Mouse (Mus musculus) MEL (cell line): ENCODE measurements around the gene Magi3. TPM values are rescaled to one million over a fixed set of nuclear protein-coding genes. Genes with fewer than 3 reads are reported as not detected.

Source experiments
- DNase-seq: peaks from one replicate; pipeline ENCODE4 v3.0.0; 2011; ENCODE audit warnings: low read depth, low spot score
- H3K27ac ChIP-seq: 2 replicates; pipeline ENCODE4 v1.5.1; 2012; ENCODE audit warnings: low read depth, mild to moderate bottlenecking, control low read depth, low read length, moderate library complexity; ENCODE audit not compliant: control insufficient read depth
- H3K27me3 ChIP-seq, 2 experiments: fragments of 150-350 bp in 1 of 2; sonication (generic) in 1 of 2; 2 replicates each; pipeline ENCODE4 v1.6.1; 2012; ENCODE audit warnings: low read length in 2 of 2, mild to moderate bottlenecking in 2 of 2, improper control_type of control experiment in 1 of 2, moderate library complexity in 1 of 2; ENCODE audit not compliant: insufficient read depth in 2 of 2, control insufficient read depth in 1 of 2
- H3K36me3 ChIP-seq, 2 experiments: 2 replicates each; pipeline ENCODE4 v1.6.1; 2012 to 2014; ENCODE audit warnings: low read length in 2 of 2, improper control_type of control experiment in 1 of 2, inconsistent platforms in 1 of 2, mild to moderate bottlenecking in 1 of 2; ENCODE audit not compliant: insufficient read depth in 2 of 2, control insufficient read depth in 1 of 2
- H3K4me1 ChIP-seq, 2 experiments: fragments of 150-350 bp in 1 of 2; sonication (generic) in 1 of 2; 2 replicates each; pipeline ENCODE4 v1.6.1; 2012; ENCODE audit warnings: low read length in 2 of 2, improper control_type of control experiment in 1 of 2, mild to moderate bottlenecking in 1 of 2; ENCODE audit not compliant: insufficient read depth in 2 of 2, control insufficient read depth in 1 of 2
- H3K4me3 ChIP-seq, 2 experiments: fragments of 150-350 bp in 1 of 2; sonication (generic) in 1 of 2; 2 replicates each; pipeline ENCODE4 v1.5.1; 2012; ENCODE audit warnings: low read depth in 2 of 2, low read length in 2 of 2, mild to moderate bottlenecking in 2 of 2, moderate library complexity in 2 of 2, control low read depth in 1 of 2, improper control_type of control experiment in 1 of 2; ENCODE audit not compliant: control insufficient read depth in 1 of 2, insufficient read depth in 1 of 2
- H3K79me2 ChIP-seq: 2 replicates; pipeline ENCODE4 v1.6.1; 2012; ENCODE audit warnings: mild to moderate bottlenecking, low read length, moderate library complexity; ENCODE audit not compliant: control insufficient read depth, poor library complexity, insufficient read depth
- H3K9ac ChIP-seq: 2 replicates; pipeline ENCODE4 v1.6.1; 2012; ENCODE audit warnings: low read depth, mild to moderate bottlenecking, control low read depth, low read length, moderate library complexity; ENCODE audit not compliant: control insufficient read depth, poor library complexity, severe bottlenecking
- H3K9me3 ChIP-seq: fragments of 150-350 bp; sonication (generic); replicated peaks from 2 replicates; pipeline ENCODE4 v1.6.1; 2012; ENCODE audit warnings: mild to moderate bottlenecking, low read length, improper control_type of control experiment, moderate library complexity; ENCODE audit not compliant: insufficient read depth
- CHD2 ChIP-seq: IDR thresholded peaks from 2 replicates; pipeline ENCODE4 v1.6.1; 2011; ENCODE audit warnings: low read length, improper control_type of control experiment
- E2F4 ChIP-seq: IDR thresholded peaks from 2 replicates; pipeline ENCODE4 v1.6.1; 2011; ENCODE audit warnings: low read depth, low read length, improper control_type of control experiment, borderline replicate concordance
- ELF1 ChIP-seq: IDR thresholded peaks from 2 replicates; pipeline ENCODE4 v1.6.1; 2014; ENCODE audit warnings: low read depth, mild to moderate bottlenecking, inconsistent platforms, low read length, improper control_type of control experiment, moderate library complexity
- GABPA ChIP-seq: IDR thresholded peaks from 2 replicates; pipeline ENCODE4 v1.6.1; 2012; ENCODE audit warnings: low read depth, mild to moderate bottlenecking, inconsistent platforms, low read length, improper control_type of control experiment, moderate library complexity
- GATA1 ChIP-seq: IDR thresholded peaks from 2 replicates; pipeline ENCODE4 v1.6.1; 2011; ENCODE audit warnings: low read depth, low read length, improper control_type of control experiment
- HCFC1 ChIP-seq: IDR thresholded peaks from 2 replicates; pipeline ENCODE4 v1.6.1; 2012; ENCODE audit warnings: low read depth, mild to moderate bottlenecking, inconsistent platforms, low read length, improper control_type of control experiment, moderate library complexity
- MAFK ChIP-seq: IDR thresholded peaks from 2 replicates; pipeline ENCODE4 v1.6.1; 2011; ENCODE audit warnings: low read depth, mild to moderate bottlenecking, low read length, improper control_type of control experiment, borderline replicate concordance
- MAX ChIP-seq: IDR thresholded peaks from 2 replicates; pipeline ENCODE4 v1.6.1; 2011; ENCODE audit warnings: low read length, improper control_type of control experiment
- MAZ ChIP-seq: IDR thresholded peaks from 2 replicates; pipeline ENCODE4 v1.6.1; 2012; ENCODE audit warnings: low read depth, mild to moderate bottlenecking, inconsistent platforms, low read length, improper control_type of control experiment
- MXI1 ChIP-seq: IDR thresholded peaks from 2 replicates; pipeline ENCODE4 v1.6.1; 2011; ENCODE audit warnings: mild to moderate bottlenecking, low read depth, low read length, improper control_type of control experiment
- MYC ChIP-seq: IDR thresholded peaks from 2 replicates; pipeline ENCODE4 v1.6.1; 2011; ENCODE audit warnings: low read depth, mild to moderate bottlenecking, low read length, improper control_type of control experiment, moderate library complexity
- NELFE ChIP-seq: IDR thresholded peaks from 2 replicates; pipeline ENCODE4 v1.6.1; 2011; ENCODE audit warnings: low read depth, low read length, improper control_type of control experiment
- NRF1 ChIP-seq: IDR thresholded peaks from 2 replicates; pipeline ENCODE4 v1.6.1; 2014; ENCODE audit warnings: low read depth, mild to moderate bottlenecking, inconsistent platforms, low read length, improper control_type of control experiment, moderate library complexity; ENCODE audit not compliant: poor library complexity, insufficient read depth, severe bottlenecking
- POLR2A ChIP-seq, 2 experiments: IDR thresholded peaks; 2 replicates each; pipeline ENCODE4 v1.6.1; 2011 to 2012; ENCODE audit warnings: low read length in 2 of 2, mild to moderate bottlenecking in 2 of 2, control low read depth in 1 of 2, improper control_type of control experiment in 1 of 2, low read depth in 1 of 2, moderate library complexity in 1 of 2; ENCODE audit not compliant: control insufficient read depth in 1 of 2, insufficient read depth in 1 of 2, poor library complexity in 1 of 2
- POLR2AphosphoS2 ChIP-seq: IDR thresholded peaks from 2 replicates; pipeline ENCODE4 v1.6.1; 2011; ENCODE audit warnings: low read length, improper control_type of control experiment
- SMC3 ChIP-seq: IDR thresholded peaks from 2 replicates; pipeline ENCODE4 v1.6.1; 2011; ENCODE audit warnings: low read depth, low read length, improper control_type of control experiment
- TBP ChIP-seq: IDR thresholded peaks from 2 replicates; pipeline ENCODE4 v1.8.0; 2011; ENCODE audit warnings: low read depth, low read length, improper control_type of control experiment
- TCF12 ChIP-seq: IDR thresholded peaks from 2 replicates; pipeline ENCODE4 v1.6.1; 2014; ENCODE audit warnings: low read depth, mild to moderate bottlenecking, inconsistent platforms, low read length, improper control_type of control experiment, moderate library complexity
- UBTF ChIP-seq: IDR thresholded peaks from 2 replicates; pipeline ENCODE4 v1.6.1; 2012; ENCODE audit warnings: low read depth, mild to moderate bottlenecking, inconsistent platforms, low read length, improper control_type of control experiment, moderate library complexity, borderline replicate concordance; ENCODE audit not compliant: insufficient read depth
- USF1 ChIP-seq: IDR thresholded peaks from 2 replicates; pipeline ENCODE4 v1.6.1; 2014; ENCODE audit warnings: low read depth, mild to moderate bottlenecking, inconsistent platforms, low read length, improper control_type of control experiment, moderate library complexity
- USF2 ChIP-seq, 2 experiments: IDR thresholded peaks; 2 replicates each; pipeline ENCODE4 v1.6.1; 2011 to 2012; ENCODE audit warnings: improper control_type of control experiment in 2 of 2, low read length in 2 of 2, borderline replicate concordance in 1 of 2, inconsistent platforms in 1 of 2, low read depth in 1 of 2, mild to moderate bottlenecking in 1 of 2; ENCODE audit not compliant: insufficient read depth in 1 of 2
- ZNF384 ChIP-seq: IDR thresholded peaks from 2 replicates; pipeline ENCODE4 v1.6.1; 2012; ENCODE audit warnings: low read depth, mild to moderate bottlenecking, inconsistent platforms, low read length, improper control_type of control experiment
- polyA plus RNA-seq, 2 experiments: library from polyadenylated mRNA; stranded (reverse) in 1 of 2; unstranded in 1 of 2; fragments of >175 nt in 1 of 2; fragments of >200 nt in 1 of 2; gene quantifications; 2 replicates each; pipeline versions ENCODE4 v1.2.1 to v1.2.4; 2012; ENCODE audit warnings: low replicate concordance in 2 of 2, low read depth in 1 of 2; ENCODE audit not compliant: insufficient read length in 2 of 2, insufficient read depth in 1 of 2, missing spikeins in 1 of 2
- total RNA-seq: library from RNA; depleted of rRNA; stranded (reverse); fragments of 300-350 nt; gene quantifications from 2 replicates; pipeline ENCODE4 v1.2.3, GENCODE M21; 2012

Magi3 gene
- total and polyA plus RNA-seq, 3 experiments: 0.04 to 0.18 TPM; not detected in 1

GRCm38 (mm10) chr3:104017931-104018330 lies 202.2 kb downstream of the Magi3 start:
- no peaks in the 10 kb centered on the region for H3K36me3 ChIP-seq

GRCm38 (mm10) chr3:104011972-104012371 lies 208.2 kb downstream of the Magi3 start:
- Histone ChIP-seq H3K9ac (no peak overlapping the region), H3K9me3 (no peaks in the 10 kb centered on the region), H3K27ac (no peak overlapping the region), H3K27me3 (no peaks in the 10 kb centered on the region), H3K79me2 (no peaks in the 10 kb centered on the region)
- DNase-seq: peak; percentile 65
- TF ChIP-seq USF1: no peak
- TF ChIP-seq TBP: no peak
- TF ChIP-seq MXI1: no peak
- no peak for TF ChIP-seq E2F4
- TF ChIP-seq HCFC1: no peak
- no peak for TF ChIP-seq TCF12
- TF ChIP-seq NRF1: no peak
- TF ChIP-seq POLR2A (IDR thresholded peaks at IDR 0.05; ENCODE audit: control insufficient read depth in 1 of 2, insufficient read depth in 1 of 2, low read depth in 1 of 2, low read length in 2 of 2, poor library complexity in 1 of 2): no peak
- TF ChIP-seq, all 39 proteins: peak for 0
- H3K36me3 ChIP-seq: peaks cover 2 to 6% of the 10 kb centered on the region in 2 experiments; a peak in 2 of 4 replicates
- H3K4me3 ChIP-seq: no peak overlapping the region
- H3K4me1 ChIP-seq: no peaks in the 10 kb centered on the region

More at GRCm38 (mm10) chr3:104017931-104018330, 202.2 kb downstream of the Magi3 start:
- no peaks in the 10 kb centered on the region for H3K4me1 ChIP-seq
- no peaks in the 10 kb centered on the region for H3K9me3 ChIP-seq
- H3K79me2 ChIP-seq: no peaks in the 10 kb centered on the region
- H3K4me3 ChIP-seq: no peak overlapping the region
- TF ChIP-seq USF2 (IDR thresholded peaks at IDR 0.05; ENCODE audit: borderline replicate concordance in 1 of 2, insufficient read depth in 1 of 2, low read depth in 1 of 2, low read length in 2 of 2) (no peak), UBTF (no peak), HCFC1 (no peak), GABPA (no peak), NELFE (no peak), ELF1 (no peak), TCF12 (no peak), MYC (no peak), GATA1 (no peak), CHD2 (no peak), ZNF384 (no peak), MAFK (no peak), MAX (no peak), SMC3 (no peak), MAZ (no peak), TBP (no peak), POLR2AphosphoS2 (no peak)
- H3K27me3 ChIP-seq: no peaks in the 10 kb centered on the region
- no peak overlapping the region for H3K9ac ChIP-seq
- H3K27ac ChIP-seq: no peak overlapping the region
- DNase-seq: no peak
